In genomic region chr1:24374902-24375301, GRCm38 (mm10) we compare ENCODE assay signal across 8 mouse cellular contexts.
A peak's percentile ranks its signal among the peaks of the same experiment; 100 is the strongest.
DNase-seq lines count a peak whose midpoint lies in the region; ATAC-seq and TF ChIP-seq lines count a peak whose summit lies in the region.
"Had no signal": no experiment of that assay in that cellular context is flagged by ENCODE, and none has a peak within 500 bp of the region (broad histone marks: within the 10 kb centered on the region; RNA-seq: fewer than 3 reads in every experiment).

No protein-coding gene starts in this region.

- no peak overlapping the region for H3K4me2 ChIP-seq in embryonic facial prominence, embryonic 11.5 days (ENCODE audit: low read depth, low read length)
- H3K4me2 ChIP-seq in lung, postnatal 0 days (replicated peaks; ENCODE audit: low read depth, low read length), result no peak overlapping the region
- H3K4me2 ChIP-seq: embryonic facial prominence, embryonic 13.5 days had no signal

- no peaks in the 10 kb centered on the region for H3K9me3 ChIP-seq in embryonic facial prominence, embryonic 11.5 days (replicated peaks; ENCODE audit: control insufficient read depth, low read length)
- H3K9me3 ChIP-seq in lung, postnatal 0 days (ENCODE audit: low read length), result no peaks in the 10 kb centered on the region
- H3K9me3 ChIP-seq: embryonic facial prominence, embryonic 13.5 days had no signal

- TF ChIP-seq EP300 in lung, postnatal 0 days (IDR thresholded peaks at IDR 0.05), result no peak

- no peak overlapping the region for H3K9ac ChIP-seq in liver, adult 2 months (ENCODE audit: low read depth, low read length)
- H3K9ac ChIP-seq in embryonic facial prominence, embryonic 11.5 days (replicated peaks; ENCODE audit: low read length), result no peak overlapping the region
- H3K9ac ChIP-seq in lung, postnatal 0 days (replicated peaks; ENCODE audit: low read depth), result no peak overlapping the region
- H3K9ac ChIP-seq: embryonic facial prominence, embryonic 13.5 days had no signal

- no peaks in the 10 kb centered on the region for H3K79me2 ChIP-seq in liver, adult 2 months (ENCODE audit: control insufficient read depth, insufficient read depth, low read length)

- H3K4me3 ChIP-seq in liver, adult 2 months (ENCODE audit: insufficient read depth, low read depth, low read length), result no peak overlapping the region
- H3K4me3 ChIP-seq in embryonic facial prominence, embryonic 11.5 days (ENCODE audit: low read depth, low read length), result no peak overlapping the region
- no peak overlapping the region for H3K4me3 ChIP-seq in lung, postnatal 0 days (ENCODE audit: low read depth, low read length)
- H3K4me3 ChIP-seq: embryonic facial prominence, embryonic 13.5 days had no signal

- DNase-seq in liver, adult 2 months (ENCODE audit: extremely low read depth, low read depth, low spot score), result peak; percentile 10
- no peak for DNase-seq in liver
- peak; percentile 44 for DNase-seq in adrenal gland, postnatal 10 days
- DNase-seq in embryonic facial prominence, embryonic 11.5 days (ENCODE audit: low spot score), result peak; percentile 72
- DNase-seq in lung, postnatal 0 days (ENCODE audit: low spot score), result peak; percentile 14
- DNase-seq in thymus, postnatal 36 days, result no peak
- DNase-seq in right cerebral cortex, postnatal 10 days (ENCODE audit: low spot score in 2 of 2), result no peak

- no peaks in the 10 kb centered on the region for H3K36me3 ChIP-seq in liver, adult 2 months (ENCODE audit: control insufficient read depth, insufficient read depth, low read length)
- no peaks in the 10 kb centered on the region for H3K36me3 ChIP-seq in embryonic facial prominence, embryonic 11.5 days (replicated peaks; ENCODE audit: control insufficient read depth, insufficient read depth, low read depth, low read length)
- H3K36me3 ChIP-seq in lung, postnatal 0 days (ENCODE audit: insufficient read depth, low read length), result no peaks in the 10 kb centered on the region
- H3K36me3 ChIP-seq: embryonic facial prominence, embryonic 13.5 days had no signal

- WGBS in liver, adult 2 months, result 36% methylated on average over 2 of the region's 2 CpGs
- 28% methylated on average over 2 of the region's 2 CpGs for WGBS in embryonic facial prominence, embryonic 11.5 days
- 23% methylated on average over 2 of the region's 2 CpGs for WGBS in lung, postnatal 0 days

- H3K27me3 ChIP-seq in liver, adult 2 months (ENCODE audit: control insufficient read depth, insufficient read depth, low read length), result no peaks in the 10 kb centered on the region
- H3K27me3 ChIP-seq in embryonic facial prominence, embryonic 11.5 days (ENCODE audit: control insufficient read depth, insufficient read depth, low read length), result no peaks in the 10 kb centered on the region
- H3K27me3 ChIP-seq in lung, postnatal 0 days (replicated peaks; ENCODE audit: insufficient read depth, low read length), result no peaks in the 10 kb centered on the region
- H3K27me3 ChIP-seq: embryonic facial prominence, embryonic 13.5 days had no signal

- ATAC-seq in embryonic facial prominence, embryonic 11.5 days (replicated peaks; ENCODE audit: insufficient number of reproducible peaks, low FRiP score, low TSS enrichment, low read depth), result no peak
- ATAC-seq in lung, postnatal 0 days, result no peak

- TF ChIP-seq CTCF in liver, adult 2 months (IDR thresholded peaks at IDR 0.05; ENCODE audit: low read depth, low read length), result peak; percentile 30; the same call in 1 of the 2 replicates
- TF ChIP-seq CTCF in lung, postnatal 0 days (IDR thresholded peaks at IDR 0.05), result peak; percentile 61

- no peak overlapping the region for H3K27ac ChIP-seq in liver, adult 2 months (replicated peaks; ENCODE audit: insufficient read depth, low read depth, low read length)
- no peak overlapping the region for H3K27ac ChIP-seq in embryonic facial prominence, embryonic 11.5 days (replicated peaks; ENCODE audit: low read depth, low read length)
- H3K27ac ChIP-seq in lung, postnatal 0 days (ENCODE audit: low read length), result no peak overlapping the region
- H3K27ac ChIP-seq: embryonic facial prominence, embryonic 13.5 days had no signal

- no peak for TF ChIP-seq POLR2A in liver, adult 2 months (IDR thresholded peaks at IDR 0.05; ENCODE audit: extremely low read depth, insufficient read depth, low read length)

- H3K4me1 ChIP-seq in liver, adult 2 months (ENCODE audit: control insufficient read depth, insufficient read depth, low read length), result no peaks in the 10 kb centered on the region
- no peaks in the 10 kb centered on the region for H3K4me1 ChIP-seq in embryonic facial prominence, embryonic 11.5 days (ENCODE audit: control insufficient read depth, insufficient read depth, low read length)
- no peaks in the 10 kb centered on the region for H3K4me1 ChIP-seq in lung, postnatal 0 days (ENCODE audit: insufficient read depth, low read depth, low read length)
- H3K4me1 ChIP-seq: embryonic facial prominence, embryonic 13.5 days had no signal

Comparison
In these comparisons a context has a peak if more than half of its experiments do, and no peak if none do; other contexts are left out.
1. DNase-seq: peak in liver, adult 2 months (single experiment), adrenal gland, postnatal 10 days (single experiment), embryonic facial prominence, embryonic 11.5 days (single experiment) and lung, postnatal 0 days (single experiment); none in liver (single experiment), thymus, postnatal 36 days (0 of 2) and right cerebral cortex, postnatal 10 days (0 of 2).